Mouse (Mus musculus): ENCODE measurements around the gene Coa7. TPM values are rescaled to one million over a fixed set of nuclear protein-coding genes. Genes with fewer than 3 reads are reported as not detected.
A peak's percentile ranks its signal among the peaks of the same experiment; 100 is the strongest.

Coa7 gene
- polyA plus RNA-seq, 1 experiment from 2014 or later, result 53.7 TPM

DNA sequence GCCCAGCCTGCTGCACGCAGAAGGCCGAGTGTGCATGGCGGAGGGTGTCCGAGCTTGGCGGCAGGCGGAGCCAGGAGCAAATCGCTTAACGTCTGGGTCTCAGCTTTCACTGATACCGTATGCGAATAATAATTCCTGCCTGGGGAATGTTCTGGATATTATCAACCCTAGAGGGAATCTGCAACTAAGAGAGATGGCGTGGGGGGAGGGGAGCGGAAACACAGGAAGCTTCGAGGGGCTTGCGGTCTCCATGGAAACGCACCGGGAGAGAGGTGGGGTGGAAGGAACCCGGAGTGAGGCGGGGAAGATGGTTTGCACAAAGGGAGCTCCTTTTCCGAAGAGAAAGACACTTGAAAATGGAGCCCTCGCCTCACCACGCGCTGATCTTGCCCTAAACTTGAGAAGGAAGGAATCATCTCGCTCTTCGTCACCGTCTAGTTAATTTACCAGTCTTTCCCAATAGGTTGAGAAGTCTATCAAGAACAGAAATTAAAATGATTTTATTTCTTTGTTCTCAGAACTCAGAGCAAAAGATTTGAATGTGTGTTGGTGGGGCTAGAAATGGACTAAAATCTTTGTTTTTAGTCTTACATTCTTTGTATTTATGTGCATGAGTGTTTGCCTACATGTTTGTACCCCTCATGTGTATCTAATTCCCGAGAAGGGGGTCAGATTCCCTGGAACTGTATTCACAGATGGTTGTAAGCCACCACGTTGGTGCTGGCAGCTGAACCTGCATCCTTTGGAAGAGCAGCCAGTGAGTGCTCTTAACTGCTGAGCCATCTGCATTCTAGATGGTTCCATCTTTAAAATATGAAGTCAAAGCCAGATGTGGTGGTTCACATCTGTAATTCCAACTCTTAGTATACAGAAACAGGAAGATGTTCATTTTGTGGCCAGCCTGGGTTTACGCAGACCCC is 32.5 kb downstream of the Coa7 start:
- peak; percentile 98 for DNase-seq (ENCODE audit: low spot score)
- peak overlapping the region; percentile 48 for H3K9ac ChIP-seq (replicated peaks; ENCODE audit: low read length)
- 3% methylated on average over 28 of the region's 28 CpGs for WGBS

DNA sequence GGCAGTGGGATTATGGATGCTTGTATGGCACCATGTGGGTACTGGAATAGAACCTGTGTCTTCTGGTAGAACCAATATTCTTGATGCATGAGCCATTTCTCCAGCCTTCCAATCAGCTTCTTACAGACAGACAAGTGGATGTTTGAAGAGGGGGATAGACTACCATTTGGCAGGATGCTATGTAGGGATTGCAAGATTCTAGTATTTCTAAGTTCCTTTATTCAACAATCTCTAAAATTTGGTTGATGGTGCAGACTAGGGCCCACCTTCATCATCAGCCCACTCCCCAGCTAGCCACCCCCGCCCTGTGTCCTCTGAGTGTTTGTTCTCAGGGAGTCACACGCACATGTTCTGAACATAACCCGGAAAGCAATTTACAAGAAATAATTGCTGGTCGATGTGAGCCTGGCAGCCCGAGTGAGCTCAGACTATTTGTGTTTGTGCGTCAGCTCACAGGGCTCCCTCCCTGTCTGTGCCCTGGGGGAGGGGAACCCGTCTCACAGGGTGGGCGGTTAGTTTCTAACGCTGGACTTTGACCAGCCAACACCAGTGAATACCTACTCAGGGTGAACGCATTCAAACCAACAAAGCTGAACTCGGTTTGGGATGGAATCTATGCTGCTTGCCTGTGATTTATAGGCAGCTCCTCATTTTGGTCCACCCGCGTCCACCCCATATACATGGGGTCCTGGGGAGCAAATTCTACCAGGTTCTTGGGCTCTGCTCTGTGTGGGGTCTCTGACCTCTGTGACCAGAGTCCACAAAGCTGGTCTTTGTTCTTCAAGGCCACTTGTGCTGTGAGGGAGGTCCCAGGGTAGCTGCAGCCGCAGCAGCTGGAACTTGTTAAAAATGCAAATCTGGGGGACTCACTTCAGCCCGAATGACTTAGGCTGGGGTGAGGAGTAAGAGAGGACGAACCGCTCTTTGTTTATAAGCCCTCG is 34.7 kb downstream of the Coa7 start:
- ATAC-seq (replicated peaks; ENCODE audit: insufficient number of reproducible peaks, low FRiP score, low TSS enrichment, low read depth) (peak; percentile 78), DNase-seq (ENCODE audit: low spot score) (peak; percentile 94)
- Histone ChIP-seq H3K4me3 (ENCODE audit: low read depth, low read length) (no peak overlapping the region), H3K9ac (replicated peaks; ENCODE audit: low read length) (peak overlapping the region; percentile 4; the same call in 1 of the 2 replicates), H3K27me3 (ENCODE audit: control insufficient read depth, insufficient read depth, low read length) (no peaks in the 10 kb centered on the region), H3K9me3 (replicated peaks; ENCODE audit: control insufficient read depth, low read length) (no peaks in the 10 kb centered on the region), H3K4me1 (ENCODE audit: control insufficient read depth, insufficient read depth, low read length) (peaks cover 10% of the 10 kb centered on the region), H3K4me2 (ENCODE audit: low read depth, low read length) (no peak overlapping the region), H3K36me3 (replicated peaks; ENCODE audit: control insufficient read depth, insufficient read depth, low read depth, low read length) (no peaks in the 10 kb centered on the region), H3K27ac (replicated peaks; ENCODE audit: low read depth, low read length) (peak overlapping the region; percentile 90)
- WGBS, result 2% methylated on average over 18 of the region's 18 CpGs

More for the DNA sequence above, 32.5 kb downstream of the Coa7 start:
- H3K9me3 ChIP-seq (replicated peaks; ENCODE audit: control insufficient read depth, low read length), result no peaks in the 10 kb centered on the region
- H3K4me3 ChIP-seq (ENCODE audit: low read depth, low read length), result no peak overlapping the region
- H3K27me3 ChIP-seq (ENCODE audit: control insufficient read depth, insufficient read depth, low read length), result no peaks in the 10 kb centered on the region
- peak overlapping the region; percentile 90 for H3K27ac ChIP-seq (replicated peaks; ENCODE audit: low read depth, low read length)
- peaks cover 10% of the 10 kb centered on the region for H3K4me1 ChIP-seq (ENCODE audit: control insufficient read depth, insufficient read depth, low read length)
- H3K36me3 ChIP-seq (replicated peaks; ENCODE audit: control insufficient read depth, insufficient read depth, low read depth, low read length), result no peaks in the 10 kb centered on the region
- no peak overlapping the region for H3K4me2 ChIP-seq (ENCODE audit: low read depth, low read length)
- ATAC-seq (replicated peaks; ENCODE audit: insufficient number of reproducible peaks, low FRiP score, low TSS enrichment, low read depth), result peak; percentile 64

DNA sequence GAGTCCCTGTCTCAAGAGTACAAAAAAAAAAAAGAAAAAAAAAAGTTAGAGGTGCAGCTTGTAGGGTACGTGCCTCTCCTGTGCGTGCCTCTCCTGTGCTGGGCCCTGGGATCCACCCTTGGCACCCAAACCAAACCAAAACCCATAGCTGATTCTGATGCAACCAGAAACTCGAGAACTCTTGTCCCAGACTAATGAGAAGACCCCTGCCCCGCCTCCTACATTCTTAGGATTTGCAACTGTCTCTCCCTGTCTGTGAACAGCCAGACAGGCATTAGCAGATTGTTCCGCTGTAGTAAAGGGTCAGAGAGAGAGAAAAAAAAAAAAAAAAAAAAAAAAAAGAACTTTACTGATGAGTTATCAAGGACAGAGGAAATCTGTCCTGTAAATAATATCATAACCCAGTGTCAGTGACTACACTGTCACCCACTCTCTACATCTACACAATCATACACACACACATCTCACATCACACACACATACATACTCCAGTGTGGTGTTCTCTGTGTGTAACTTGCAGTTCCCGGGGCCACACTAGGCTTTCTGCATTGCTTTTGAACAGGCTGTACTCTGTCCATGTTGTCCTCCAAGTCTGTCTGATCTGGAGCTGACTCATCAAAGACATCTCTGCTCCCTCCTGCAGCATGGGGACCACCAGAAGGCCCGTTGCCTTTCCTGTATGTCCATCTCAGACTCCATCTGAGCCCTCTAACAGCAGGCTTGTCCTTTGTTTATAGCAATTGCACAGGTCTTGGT is 35.6 kb downstream of the Coa7 start:
- H3K9me3 ChIP-seq (replicated peaks; ENCODE audit: control insufficient read depth, low read length), result no peaks in the 10 kb centered on the region
- peaks cover 10% of the 10 kb centered on the region for H3K4me1 ChIP-seq (ENCODE audit: control insufficient read depth, insufficient read depth, low read length)
- ATAC-seq (replicated peaks; ENCODE audit: insufficient number of reproducible peaks, low FRiP score, low TSS enrichment, low read depth) (peak; percentile 12; the same call in 1 of the 2 replicates), DNase-seq (ENCODE audit: low spot score) (peak; percentile 78)
- H3K27ac ChIP-seq (replicated peaks; ENCODE audit: low read depth, low read length), result peak overlapping the region; percentile 90
- H3K27me3 ChIP-seq (ENCODE audit: control insufficient read depth, insufficient read depth, low read length), result no peaks in the 10 kb centered on the region
- H3K36me3 ChIP-seq (replicated peaks; ENCODE audit: control insufficient read depth, insufficient read depth, low read depth, low read length), result no peaks in the 10 kb centered on the region
- H3K4me3 ChIP-seq (ENCODE audit: low read depth, low read length), result no peak overlapping the region
- no peak overlapping the region for H3K4me2 ChIP-seq (ENCODE audit: low read depth, low read length)
- WGBS, result 5% methylated on average over 7 of the region's 7 CpGs
- H3K9ac ChIP-seq (replicated peaks; ENCODE audit: low read length), result peak overlapping the region; percentile 35; the same call in 1 of the 2 replicates

DNA sequence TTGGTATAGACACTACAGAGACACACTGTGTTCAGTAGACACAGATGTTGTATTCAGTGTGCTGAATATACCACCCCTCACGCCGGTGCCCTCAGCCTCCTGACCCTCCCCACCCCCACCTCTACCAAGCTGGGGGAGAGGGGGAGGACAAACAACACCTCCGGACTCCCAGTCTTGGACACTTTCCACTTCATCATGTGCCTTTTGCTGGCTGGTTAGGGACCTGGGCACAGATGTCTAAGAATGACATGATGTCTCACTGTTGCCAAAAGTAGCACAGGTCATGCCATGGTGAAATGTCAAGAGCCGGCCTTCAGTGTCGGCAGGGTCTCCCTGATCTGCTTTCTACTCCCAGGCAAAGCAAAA is 36.2 kb downstream of the Coa7 start:
- ATAC-seq (replicated peaks; ENCODE audit: insufficient number of reproducible peaks, low FRiP score, low TSS enrichment, low read depth), result no peak

DNA sequence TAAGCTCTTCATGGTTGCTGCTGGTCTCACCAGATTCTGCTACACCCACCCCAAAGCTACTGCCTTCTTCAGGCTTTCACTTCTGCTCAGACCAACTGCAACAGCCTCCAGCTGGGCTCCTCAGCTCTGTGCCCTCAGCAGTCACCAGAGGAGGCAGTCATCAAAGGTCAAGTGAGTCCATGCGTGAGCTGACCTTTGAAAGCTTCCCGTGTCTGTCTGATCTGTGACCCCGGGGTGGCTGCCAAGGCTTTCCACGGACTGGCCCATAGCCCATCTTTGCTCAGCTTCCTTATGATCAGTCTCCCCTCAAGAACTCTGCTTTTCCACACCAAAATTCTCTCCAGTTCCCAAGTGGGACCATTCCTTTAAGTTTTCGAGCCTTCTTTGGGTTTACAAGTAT is 41.3 kb downstream of the Coa7 start:
- Histone ChIP-seq H3K9me3 (replicated peaks; ENCODE audit: control insufficient read depth, low read length) (no peaks in the 10 kb centered on the region), H3K4me2 (ENCODE audit: low read depth, low read length) (no peak overlapping the region), H3K9ac (replicated peaks; ENCODE audit: low read length) (no peak overlapping the region), H3K4me1 (ENCODE audit: control insufficient read depth, insufficient read depth, low read length) (peaks cover under 1% of the 10 kb centered on the region), H3K27ac (replicated peaks; ENCODE audit: low read depth, low read length) (no peak overlapping the region), H3K36me3 (replicated peaks; ENCODE audit: control insufficient read depth, insufficient read depth, low read depth, low read length) (no peaks in the 10 kb centered on the region), H3K27me3 (ENCODE audit: control insufficient read depth, insufficient read depth, low read length) (no peaks in the 10 kb centered on the region), H3K4me3 (ENCODE audit: low read depth, low read length) (no peak overlapping the region)
- DNase-seq (ENCODE audit: low spot score) (no peak), ATAC-seq (replicated peaks; ENCODE audit: insufficient number of reproducible peaks, low FRiP score, low TSS enrichment, low read depth) (no peak)
- 26% methylated on average over 5 of the region's 5 CpGs for WGBS

More for the DNA sequence above, 36.2 kb downstream of the Coa7 start:
- H3K4me3 ChIP-seq (ENCODE audit: low read depth, low read length), result no peak overlapping the region
- peak overlapping the region; percentile 35; the same call in 1 of the 2 replicates for H3K9ac ChIP-seq (replicated peaks; ENCODE audit: low read length)
- peaks cover 10% of the 10 kb centered on the region for H3K4me1 ChIP-seq (ENCODE audit: control insufficient read depth, insufficient read depth, low read length)
- H3K4me2 ChIP-seq (ENCODE audit: low read depth, low read length), result no peak overlapping the region
- WGBS, result 3% methylated on average over 5 of the region's 5 CpGs
- no peaks in the 10 kb centered on the region for H3K9me3 ChIP-seq (replicated peaks; ENCODE audit: control insufficient read depth, low read length)
- H3K36me3 ChIP-seq (replicated peaks; ENCODE audit: control insufficient read depth, insufficient read depth, low read depth, low read length), result no peaks in the 10 kb centered on the region
- peak overlapping the region; percentile 90 for H3K27ac ChIP-seq (replicated peaks; ENCODE audit: low read depth, low read length)
- no peaks in the 10 kb centered on the region for H3K27me3 ChIP-seq (ENCODE audit: control insufficient read depth, insufficient read depth, low read length)
- no peak for DNase-seq (ENCODE audit: low spot score)

DNA sequence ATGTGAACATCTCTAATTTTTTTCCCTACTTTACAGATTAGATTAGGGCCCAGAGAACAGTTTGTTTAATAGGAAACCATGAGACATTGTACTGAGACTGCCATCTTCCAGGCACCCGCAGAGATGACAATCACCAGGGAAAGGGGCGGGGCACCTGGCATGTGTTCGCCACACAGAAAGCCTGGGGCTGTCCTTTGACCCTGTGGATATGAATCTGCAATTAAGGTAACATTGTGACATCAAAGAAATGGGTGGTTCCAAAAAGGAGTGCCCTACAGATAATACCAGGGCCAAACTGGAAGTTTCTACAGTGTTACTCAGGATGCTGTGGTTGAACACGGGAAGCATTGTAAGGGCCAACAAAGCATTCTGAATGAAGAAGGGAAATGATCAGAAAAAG is 42.5 kb downstream of the Coa7 start:
- no peak for ATAC-seq (replicated peaks; ENCODE audit: insufficient number of reproducible peaks, low FRiP score, low TSS enrichment, low read depth)
- no peak overlapping the region for H3K27ac ChIP-seq (replicated peaks; ENCODE audit: low read depth, low read length)
- WGBS, result 65% methylated on average over 4 of the region's 4 CpGs
- no peaks in the 10 kb centered on the region for H3K36me3 ChIP-seq (replicated peaks; ENCODE audit: control insufficient read depth, insufficient read depth, low read depth, low read length)
- no peak overlapping the region for H3K4me3 ChIP-seq (ENCODE audit: low read depth, low read length)
- H3K27me3 ChIP-seq (ENCODE audit: control insufficient read depth, insufficient read depth, low read length), result no peaks in the 10 kb centered on the region
- no peak for DNase-seq (ENCODE audit: low spot score)
- no peaks in the 10 kb centered on the region for H3K9me3 ChIP-seq (replicated peaks; ENCODE audit: control insufficient read depth, low read length)
- H3K4me2 ChIP-seq (ENCODE audit: low read depth, low read length), result no peak overlapping the region
- no peaks in the 10 kb centered on the region; the same call in 1 of the 2 replicates for H3K4me1 ChIP-seq (ENCODE audit: control insufficient read depth, insufficient read depth, low read length)
- H3K9ac ChIP-seq (replicated peaks; ENCODE audit: low read length), result no peak overlapping the region

DNA sequence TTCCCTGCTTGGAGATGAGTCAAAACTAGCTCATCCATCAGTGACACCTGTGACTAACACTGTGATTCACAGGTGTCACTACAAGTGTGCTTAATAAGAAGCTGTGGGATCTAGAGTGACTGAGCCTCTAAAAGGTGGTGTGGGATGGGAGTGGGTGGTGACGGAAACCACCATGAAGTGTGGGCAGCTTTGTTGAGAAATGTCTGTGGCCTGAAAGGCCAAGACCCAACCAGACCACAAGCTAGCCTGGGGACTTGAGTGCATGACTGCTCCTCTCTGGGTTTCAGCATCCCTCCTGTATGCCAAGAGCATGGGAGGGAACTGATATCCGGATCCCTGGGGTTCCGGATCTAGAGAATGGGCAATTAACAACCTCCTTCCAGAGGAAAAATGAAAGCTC is 43.5 kb downstream of the Coa7 start:
- Histone ChIP-seq H3K9me3 (replicated peaks; ENCODE audit: control insufficient read depth, low read length) (no peaks in the 10 kb centered on the region), H3K36me3 (replicated peaks; ENCODE audit: control insufficient read depth, insufficient read depth, low read depth, low read length) (no peaks in the 10 kb centered on the region), H3K4me1 (ENCODE audit: control insufficient read depth, insufficient read depth, low read length) (no peaks in the 10 kb centered on the region; the same call in 1 of the 2 replicates), H3K4me3 (ENCODE audit: low read depth, low read length) (no peak overlapping the region), H3K4me2 (ENCODE audit: low read depth, low read length) (no peak overlapping the region), H3K9ac (replicated peaks; ENCODE audit: low read length) (no peak overlapping the region), H3K27ac (replicated peaks; ENCODE audit: low read depth, low read length) (no peak overlapping the region), H3K27me3 (ENCODE audit: control insufficient read depth, insufficient read depth, low read length) (no peaks in the 10 kb centered on the region)
- WGBS, result 91% methylated on average over 3 of the region's 3 CpGs
- ATAC-seq (replicated peaks; ENCODE audit: insufficient number of reproducible peaks, low FRiP score, low TSS enrichment, low read depth), result no peak
- DNase-seq (ENCODE audit: low spot score), result no peak
